Mouse (Mus musculus) CD4-positive, CD25-positive, alpha-beta regulatory T cell (primary cell): ENCODE results near the gene Hist3h2a. TPM values are rescaled to one million over a fixed set of nuclear protein-coding genes. Genes with fewer than 3 reads are reported as not detected.

Experiments used
- polyA plus RNA-seq: library from polyadenylated mRNA; unstranded; fragments of 100-300 nt; shearing (Covaris generic); gene quantifications from one replicate; pipeline ENCODE4 v1.2.1, GENCODE M21; 2017

The Hist3h2a gene
- 20.4 TPM for polyA plus RNA-seq

DNA sequence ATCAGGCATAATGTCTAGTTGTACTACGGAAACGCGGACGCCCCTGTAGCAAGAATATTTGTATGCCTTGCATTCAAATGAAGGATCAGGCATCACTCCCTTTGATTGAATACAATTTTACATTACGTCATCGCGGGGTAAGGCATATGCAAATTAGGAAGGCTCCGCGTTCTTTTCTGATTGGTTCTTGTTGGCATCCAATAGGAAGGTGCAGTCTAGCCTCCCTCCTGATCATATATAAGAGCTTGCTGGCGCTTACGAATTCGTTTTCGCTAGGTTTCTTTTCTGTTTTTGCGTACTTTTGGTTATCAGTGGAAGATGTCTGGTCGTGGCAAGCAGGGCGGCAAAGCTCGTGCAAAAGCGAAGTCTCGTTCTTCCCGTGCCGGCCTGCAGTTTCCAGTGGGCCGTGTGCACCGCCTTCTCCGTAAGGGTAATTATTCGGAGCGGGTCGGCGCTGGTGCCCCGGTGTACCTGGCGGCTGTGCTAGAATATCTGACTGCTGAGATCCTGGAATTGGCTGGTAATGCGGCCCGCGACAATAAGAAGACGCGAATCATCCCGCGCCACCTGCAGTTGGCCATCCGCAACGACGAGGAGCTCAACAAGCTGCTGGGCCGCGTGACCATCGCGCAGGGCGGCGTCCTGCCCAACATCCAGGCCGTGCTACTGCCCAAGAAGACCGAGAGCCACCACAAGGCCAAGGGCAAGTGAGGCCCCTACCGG lies at the start of gene Hist3h2a, which contains the start of gene Trim17:
TSS of gene Hist3h2a (plus strand) at position 266 of the 723 bp plus-strand sequence.
TSS of gene Trim17 (plus strand) at position 266 of the 723 bp plus-strand sequence.

DNA sequence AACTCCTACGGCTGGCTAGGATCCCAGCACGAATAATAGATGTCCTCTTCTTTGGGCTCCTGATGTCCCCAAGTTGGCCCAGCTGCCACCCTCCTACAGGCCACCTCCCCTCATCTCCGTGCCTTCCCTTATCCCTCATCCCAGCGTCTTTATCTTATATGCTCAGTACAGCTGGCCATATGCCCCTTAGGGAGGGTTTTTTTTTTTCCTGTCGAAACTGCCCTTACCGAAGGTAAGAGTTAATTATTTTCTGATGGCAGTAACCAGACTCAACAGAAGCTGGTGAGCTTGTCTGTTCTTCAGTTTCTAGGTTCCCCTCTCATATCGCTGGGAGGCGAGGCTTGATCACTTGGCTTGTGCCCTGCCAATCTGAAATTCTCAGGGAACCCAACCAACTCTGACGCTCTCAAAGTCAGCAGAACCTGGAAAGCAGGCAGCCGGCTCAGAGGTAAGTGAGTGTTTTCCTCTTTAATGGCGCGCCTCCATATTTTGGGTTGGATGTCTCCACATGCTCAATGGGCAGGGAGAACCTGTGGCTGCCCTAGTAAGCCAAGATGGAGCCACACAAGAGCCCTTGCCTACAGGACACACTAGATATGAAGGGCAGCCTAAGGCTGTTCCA lies 36.6 kb upstream of the Hist3h2a start, which contains the start of gene Btnl10:
TSS of gene Btnl10 (plus strand) at position 164 of the 622 bp plus-strand sequence.

GRCm38 (mm10) chr11:58938322-58939087 lies 16.0 kb upstream of the Hist3h2a start, which contains the start of gene Rnf187:
Gene Rnf187 (minus strand): TSS chr11:58938916.

GRCm38 (mm10) chr11:58948542-58949479 lies 5.7 kb upstream of the Hist3h2a start, which contains the start of gene Hist3h2ba:
Gene Hist3h2ba (plus strand): TSS chr11:58948920.

GRCm38 (mm10) chr11:58978027-58978705 lies 23.7 kb downstream of the Hist3h2a start, which contains the start of gene Trim11:
Gene Trim11 (plus strand): TSS chr11:58978093.

Other genes with a start within 250 kb of the Hist3h2a start
- gene Olfr318, start 230.7 kb upstream of the Hist3h2a start, polyA plus RNA-seq, result not detected
- not detected for gene Olfr317, start 215.5 kb upstream of the Hist3h2a start, polyA plus RNA-seq
- gene Olfr316, start 202.0 kb upstream of the Hist3h2a start, polyA plus RNA-seq, result not detected
- not detected for gene Olfr315, start 181.5 kb upstream of the Hist3h2a start, polyA plus RNA-seq
- gene Olfr314, start 171.7 kb upstream of the Hist3h2a start, polyA plus RNA-seq, result not detected
- gene Fam183b, start 152.7 kb upstream of the Hist3h2a start, polyA plus RNA-seq, result 0.66 TPM
- not detected for gene Olfr313, start 139.7 kb upstream of the Hist3h2a start, polyA plus RNA-seq
- not detected for gene Olfr312, start 125.4 kb upstream of the Hist3h2a start, polyA plus RNA-seq
- gene Olfr311, start 115.4 kb upstream of the Hist3h2a start, polyA plus RNA-seq, result not detected
- gene Gm12258, start 107.5 kb upstream of the Hist3h2a start, polyA plus RNA-seq, result 10.4 TPM
- gene 2810021J22Rik, start 87.5 kb upstream of the Hist3h2a start, polyA plus RNA-seq, result 11.1 TPM
- gene Zfp39, start 50.5 kb upstream of the Hist3h2a start, polyA plus RNA-seq, result 11.0 TPM
- gene Btnl10, start 36.8 kb upstream of the Hist3h2a start, polyA plus RNA-seq, result not detected
- 302 TPM for gene Rnf187, start 15.8 kb upstream of the Hist3h2a start, polyA plus RNA-seq
- 22.4 TPM for gene Hist3h2ba, start 5.8 kb upstream of the Hist3h2a start, polyA plus RNA-seq
- gene Trim17, start within 50 bp of the Hist3h2a start, polyA plus RNA-seq, result 0.34 TPM
- gene Trim11, start 23.4 kb downstream of the Hist3h2a start, polyA plus RNA-seq, result 55.0 TPM
- 0.04 TPM for gene Obscn, start 181.7 kb downstream of the Hist3h2a start, polyA plus RNA-seq
- gene Iba57, start 209.1 kb downstream of the Hist3h2a start, polyA plus RNA-seq, result 7.8 TPM
- not detected for gene Gjc2, start 228.5 kb downstream of the Hist3h2a start, polyA plus RNA-seq
- gene Guk1, start 237.5 kb downstream of the Hist3h2a start, polyA plus RNA-seq, result 88.0 TPM
- gene Mrpl55, start 247.8 kb downstream of the Hist3h2a start, polyA plus RNA-seq, result 44.2 TPM